Mouse (Mus musculus) liver, embryonic 14.5 days (tissue): Measurements from ENCODE around the gene Nceh1. TPM values are rescaled to one million over a fixed set of nuclear protein-coding genes. Genes with fewer than 3 reads are reported as not detected.

Source experiments
- ATAC-seq: fragments of 200-750 bp; cut with Nextera tagmentation; 2 replicates; pipeline ENCODE4 v1.8.0; 2017; ENCODE audit warnings: moderate number of reproducible peaks, mild to moderate bottlenecking, moderate library complexity; ENCODE audit not compliant: insufficient read depth
- DNase-seq, 3 experiments: peaks; one replicate each; pipeline ENCODE4 v3.0.0-alpha.2; 2012 to 2013; ENCODE audit warnings: low read depth in 3 of 3, low spot score in 3 of 3
- H3K27ac ChIP-seq: fragments of 300-500 bp; sonication (generic); 2 replicates; pipeline ENCODE4 v1.5.1; 2014; ENCODE audit warnings: moderate library complexity, mild to moderate bottlenecking, control low read depth, inconsistent platforms
- H3K27me3 ChIP-seq: fragments of 300-500 bp; sonication (generic); 2 replicates; pipeline ENCODE4 v1.6.1; 2014; ENCODE audit warnings: mild to moderate bottlenecking, low read length, moderate library complexity; ENCODE audit not compliant: control insufficient read depth, insufficient read depth
- H3K36me3 ChIP-seq: fragments of 300-500 bp; sonication (generic); replicated peaks from 2 replicates; pipeline ENCODE4 v1.6.1; 2014; ENCODE audit warnings: low read depth; ENCODE audit not compliant: control insufficient read depth, insufficient read depth
- H3K4me1 ChIP-seq, 2 experiments: fragments of 200-500 bp in 1 of 2; fragments of 300-500 bp in 1 of 2; sonication (generic) in 1 of 2; replicated peaks; 2 replicates each; pipeline ENCODE4 v1.6.1; 2012 to 2014; ENCODE audit warnings: antibody characterized with exemption in 1 of 2, inconsistent platforms in 1 of 2, low read length in 1 of 2; ENCODE audit not compliant: control insufficient read depth in 2 of 2, insufficient read depth in 2 of 2
- H3K4me2 ChIP-seq: fragments of 300-500 bp; sonication (generic); 2 replicates; pipeline ENCODE4 v1.6.1; 2014; ENCODE audit warnings: low read depth, mild to moderate bottlenecking, control low read depth, moderate library complexity
- H3K4me3 ChIP-seq, 2 experiments: fragments of 200-500 bp in 1 of 2; fragments of 300-500 bp in 1 of 2; sonication (generic) in 1 of 2; 2 replicates each; pipeline ENCODE4 v1.5.1; 2012 to 2014; ENCODE audit warnings: low read depth in 2 of 2, low read length in 2 of 2, mild to moderate bottlenecking in 2 of 2, control low read depth in 1 of 2, inconsistent platforms in 1 of 2, moderate library complexity in 1 of 2; ENCODE audit not compliant: insufficient read depth in 1 of 2
- H3K9ac ChIP-seq: fragments of 300-500 bp; sonication (generic); replicated peaks from 2 replicates; pipeline ENCODE4 v1.6.1; 2014; ENCODE audit warnings: mild to moderate bottlenecking, control low read depth, moderate library complexity
- H3K9me3 ChIP-seq: fragments of 300-500 bp; sonication (generic); 2 replicates; pipeline ENCODE4 v1.6.1; 2016; ENCODE audit warnings: low read length, mixed read lengths; ENCODE audit not compliant: control insufficient read depth
- CTCF ChIP-seq: IDR thresholded peaks from 2 replicates; pipeline ENCODE4 v1.5.1; 2016; ENCODE audit warnings: antibody characterized with exemption, low read depth, control low read depth
- EP300 ChIP-seq: IDR thresholded peaks from 2 replicates; pipeline ENCODE4 v1.6.1; 2016; ENCODE audit warnings: antibody characterized with exemption, low read depth
- WGBS: fragments of 180-500 bp; shearing (Covaris S2); extraction: QIAGEN DNeasy Blood & Tissue Kit; methylation state at CpG from one replicate; pipeline ENCODE4 v1.1.7; 2014; ENCODE audit not compliant: insufficient replicate concordance; 5-methylcytosine and 5-hydroxymethylcytosine counted together
- polyA plus RNA-seq, 2 experiments: library from polyadenylated mRNA; depleted of rRNA in 1 of 2; stranded (reverse) in 1 of 2; unstranded in 1 of 2; fragments of >200 nt; fragmentation: Nextera tagmentation in 1 of 2; extraction: Ambion mirVana in 1 of 2; gene quantifications; 2 replicates each; pipeline versions ENCODE4 v1.2.1 to v1.2.3; 2012 to 2014

The Nceh1 gene
- polyA plus RNA-seq, 2 experiments = 1.2 to 3.2 TPM

- no peaks in the 10 kb centered on the region for H3K27me3 ChIP-seq
- H3K36me3 ChIP-seq = no peaks in the 10 kb centered on the region
- H3K4me2 ChIP-seq = no peak overlapping the region
- H3K4me1 ChIP-seq = no peaks in the 10 kb centered on the region
- TF ChIP-seq CTCF (no peak), EP300 (no peak)
- no peaks in the 10 kb centered on the region for H3K9me3 ChIP-seq
- no peak overlapping the region for H3K4me3 ChIP-seq
- no peak for ATAC-seq
- no peak overlapping the region for H3K9ac ChIP-seq
- H3K27ac ChIP-seq = no peak overlapping the region
- no peak for DNase-seq
- 53% methylated on average over 7 of the region's 7 CpGs for WGBS
Measured at GRCm38 (mm10) chr3:27293645-27294385, 111.0 kb downstream of the Nceh1 start.

- DNase-seq (no peak), ATAC-seq (no peak)
- H3K4me2 ChIP-seq = no peak overlapping the region
- H3K9ac ChIP-seq = no peak overlapping the region
- no peak overlapping the region for H3K4me3 ChIP-seq
- TF ChIP-seq CTCF = no peak
- TF ChIP-seq EP300 = no peak
- no peaks in the 10 kb centered on the region; a peak in 1 of 4 replicates for H3K4me1 ChIP-seq
- no peaks in the 10 kb centered on the region for H3K36me3 ChIP-seq
- no peaks in the 10 kb centered on the region for H3K9me3 ChIP-seq
- H3K27me3 ChIP-seq = no peaks in the 10 kb centered on the region
- no peak overlapping the region for H3K27ac ChIP-seq
- 72% methylated on average over 4 of the region's 4 CpGs for WGBS
Measured at GRCm38 (mm10) chr3:27300451-27300850, 117.7 kb downstream of the Nceh1 start.

- no peak for TF ChIP-seq CTCF
- TF ChIP-seq EP300 = no peak
- H3K27me3 ChIP-seq = no peaks in the 10 kb centered on the region
- no peak overlapping the region for H3K27ac ChIP-seq
- DNase-seq (no peak), ATAC-seq (no peak)
- 32% methylated on average over 9 of the region's 9 CpGs for WGBS
- H3K9me3 ChIP-seq = no peaks in the 10 kb centered on the region
- H3K4me1 ChIP-seq = no peaks in the 10 kb centered on the region; a peak in 1 of 4 replicates
- H3K4me3 ChIP-seq = no peak overlapping the region
- no peaks in the 10 kb centered on the region for H3K36me3 ChIP-seq
- no peak overlapping the region; the same call in 1 of the 2 replicates for H3K9ac ChIP-seq
- no peak overlapping the region for H3K4me2 ChIP-seq
Measured at GRCm38 (mm10) chr3:27302339-27303022, 119.7 kb downstream of the Nceh1 start.

- Histone ChIP-seq H3K27me3 (no peaks in the 10 kb centered on the region), H3K4me3 (no peak overlapping the region), H3K4me2 (no peak overlapping the region), H3K9ac (no peak overlapping the region), H3K36me3 (no peaks in the 10 kb centered on the region), H3K27ac (no peak overlapping the region), H3K9me3 (no peaks in the 10 kb centered on the region), H3K4me1 (no peaks in the 10 kb centered on the region; a peak in 1 of 4 replicates)
- ATAC-seq (no peak), DNase-seq (no peak)
- TF ChIP-seq CTCF (no peak), EP300 (no peak)
- WGBS = 70% methylated on average over 10 of the region's 10 CpGs
Measured at GRCm38 (mm10) chr3:27306815-27307214, 124.0 kb downstream of the Nceh1 start.

GRCm38 (mm10) chr3:27310973-27311372, 128.2 kb downstream of the Nceh1 start:
- Histone ChIP-seq H3K4me1 (no peaks in the 10 kb centered on the region), H3K4me3 (no peak overlapping the region), H3K9me3 (no peaks in the 10 kb centered on the region), H3K4me2 (no peak overlapping the region), H3K9ac (no peak overlapping the region), H3K27me3 (no peaks in the 10 kb centered on the region), H3K27ac (no peak overlapping the region), H3K36me3 (no peaks in the 10 kb centered on the region)
- ATAC-seq (no peak), DNase-seq (no peak)
- TF ChIP-seq EP300 (no peak), CTCF (no peak)
- WGBS = 75% methylated on average over 7 of the region's 7 CpGs
